Mouse (Mus musculus): ENCODE results near the gene Prh1. TPM values are rescaled to one million over a fixed set of nuclear protein-coding genes. Genes with fewer than 3 reads are reported as not detected.

Gene Prh1
- not detected in 2 replicates for polyA plus RNA-seq (2015; fragmentation: Nextera tagmentation; extraction: Ambion mirVana)

DNA sequence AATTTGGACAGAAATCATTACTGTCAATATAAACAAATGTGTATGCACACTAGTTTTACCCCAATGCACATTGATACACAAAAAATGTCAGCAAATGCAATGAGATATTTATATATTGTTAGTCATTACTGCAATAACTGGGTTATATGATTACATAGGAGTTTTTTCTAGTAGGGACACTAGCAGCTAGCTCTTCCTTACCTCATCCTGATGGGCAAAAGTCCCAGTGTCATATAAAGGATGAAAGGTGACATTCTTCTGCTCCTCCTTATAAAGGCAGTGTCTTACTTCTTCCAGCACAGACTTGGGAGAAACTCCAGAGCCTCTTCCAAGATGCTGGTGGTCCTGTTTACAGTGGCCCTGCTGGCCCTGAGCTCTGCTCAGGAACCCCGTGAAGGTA lies at the start of gene Prh1:
Gene Prh1, plus strand, starts transcription at position 301 of the 400 bp plus-strand sequence.

DNA sequence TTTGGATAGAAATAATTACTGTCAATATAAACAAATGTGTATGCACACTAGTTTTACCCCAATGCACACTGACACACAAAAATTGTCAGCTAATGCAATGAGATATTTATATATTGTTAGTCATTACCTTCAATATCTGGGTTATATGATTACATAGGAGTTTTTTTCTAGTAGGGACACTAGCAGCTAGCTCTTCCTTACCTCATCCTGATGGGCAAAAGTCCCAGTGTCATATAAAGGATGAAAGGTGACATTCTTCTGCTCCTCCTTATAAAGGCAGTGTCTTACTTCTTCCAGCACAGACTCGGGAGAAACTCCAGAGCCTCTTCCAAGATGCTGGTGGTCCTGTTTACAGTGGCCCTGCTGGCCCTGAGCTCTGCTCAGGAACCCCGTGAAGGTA lies 26.0 kb downstream of the Prh1 start, which contains the start of gene Prp2:
Gene Prp2, plus strand, starts transcription at position 301 of the 400 bp plus-strand sequence.

Other genes with a start within 250 kb of the Prh1 start
- gene Gm8882, start 205.7 kb upstream of the Prh1 start, polyA plus RNA-seq (2015; fragmentation: Nextera tagmentation; extraction: Ambion mirVana) = not detected in 2 replicates
- gene Prp2, start 26.1 kb downstream of the Prh1 start, polyA plus RNA-seq (2015; fragmentation: Nextera tagmentation; extraction: Ambion mirVana) = not detected in 2 replicates
- not detected in 2 replicates for gene A630073D07Rik, start 81.7 kb downstream of the Prh1 start, polyA plus RNA-seq (2015; fragmentation: Nextera tagmentation; extraction: Ambion mirVana)
- gene Tas2r120, start 87.1 kb downstream of the Prh1 start, polyA plus RNA-seq (2015; fragmentation: Nextera tagmentation; extraction: Ambion mirVana) = not detected in 2 replicates
- gene Tas2r121, start 131.2 kb downstream of the Prh1 start, polyA plus RNA-seq (2015; fragmentation: Nextera tagmentation; extraction: Ambion mirVana) = not detected in 2 replicates
- gene Tas2r122, start 142.1 kb downstream of the Prh1 start, polyA plus RNA-seq (2015; fragmentation: Nextera tagmentation; extraction: Ambion mirVana) = not detected in 2 replicates
- gene Tas2r115, start 168.2 kb downstream of the Prh1 start, polyA plus RNA-seq (2015; fragmentation: Nextera tagmentation; extraction: Ambion mirVana) = not detected in 2 replicates
- gene Tas2r124, start 184.9 kb downstream of the Prh1 start, polyA plus RNA-seq (2015; fragmentation: Nextera tagmentation; extraction: Ambion mirVana) = not detected in 2 replicates
- gene Tas2r102, start 192.3 kb downstream of the Prh1 start, polyA plus RNA-seq (2015; fragmentation: Nextera tagmentation; extraction: Ambion mirVana) = not detected in 2 replicates
- gene Tas2r136, start 208.4 kb downstream of the Prh1 start, polyA plus RNA-seq (2015; fragmentation: Nextera tagmentation; extraction: Ambion mirVana) = not detected in 2 replicates
- not detected in 2 replicates for gene Tas2r117, start 233.0 kb downstream of the Prh1 start, polyA plus RNA-seq (2015; fragmentation: Nextera tagmentation; extraction: Ambion mirVana)